Mouse (Mus musculus): ENCODE measurements around the gene Cplx3.

Cplx3 gene

DNA sequence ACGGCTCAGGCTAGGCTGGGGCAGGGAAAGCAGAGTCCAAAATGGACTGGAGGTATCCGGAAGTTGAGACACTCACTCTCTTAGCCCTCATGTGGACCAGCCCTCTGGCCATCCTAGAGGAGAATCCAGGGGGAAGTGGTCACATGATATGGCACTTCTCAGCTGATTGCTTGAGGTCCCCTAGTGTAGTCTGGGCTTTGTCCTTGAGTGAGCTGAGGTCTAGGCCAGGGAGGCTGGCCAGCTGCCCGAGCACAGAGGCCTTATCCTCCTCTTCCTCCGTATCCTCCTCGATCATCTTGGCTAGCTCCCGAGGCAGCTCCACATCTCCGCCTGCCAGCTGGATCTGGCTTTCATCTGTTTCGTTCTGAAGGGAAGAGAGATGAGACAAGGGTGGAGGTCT lies 4.0 kb downstream of the Cplx3 start:
- DNase-seq (ENCODE audit: extremely low read depth, low read depth, low spot score): no peak

DNA sequence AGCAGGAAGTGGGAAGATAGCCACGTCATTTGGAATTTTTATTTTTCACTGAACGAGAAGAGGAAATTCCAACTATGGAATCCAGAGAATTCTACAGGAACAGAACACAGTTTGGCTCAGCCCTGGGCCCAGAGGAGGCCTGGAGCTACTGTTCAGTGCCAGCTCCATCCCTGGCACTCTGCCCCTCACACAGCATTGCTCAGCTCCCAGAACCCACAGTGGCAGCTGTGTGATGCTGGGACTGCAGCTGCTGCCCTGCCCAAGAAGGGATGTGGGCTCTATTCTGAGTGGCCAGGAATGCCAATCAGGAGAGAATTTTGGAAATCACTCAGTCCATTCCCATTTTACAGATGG lies 4.8 kb downstream of the Cplx3 start:
- no peak for DNase-seq (ENCODE audit: extremely low read depth, low read depth, low spot score)

DNA sequence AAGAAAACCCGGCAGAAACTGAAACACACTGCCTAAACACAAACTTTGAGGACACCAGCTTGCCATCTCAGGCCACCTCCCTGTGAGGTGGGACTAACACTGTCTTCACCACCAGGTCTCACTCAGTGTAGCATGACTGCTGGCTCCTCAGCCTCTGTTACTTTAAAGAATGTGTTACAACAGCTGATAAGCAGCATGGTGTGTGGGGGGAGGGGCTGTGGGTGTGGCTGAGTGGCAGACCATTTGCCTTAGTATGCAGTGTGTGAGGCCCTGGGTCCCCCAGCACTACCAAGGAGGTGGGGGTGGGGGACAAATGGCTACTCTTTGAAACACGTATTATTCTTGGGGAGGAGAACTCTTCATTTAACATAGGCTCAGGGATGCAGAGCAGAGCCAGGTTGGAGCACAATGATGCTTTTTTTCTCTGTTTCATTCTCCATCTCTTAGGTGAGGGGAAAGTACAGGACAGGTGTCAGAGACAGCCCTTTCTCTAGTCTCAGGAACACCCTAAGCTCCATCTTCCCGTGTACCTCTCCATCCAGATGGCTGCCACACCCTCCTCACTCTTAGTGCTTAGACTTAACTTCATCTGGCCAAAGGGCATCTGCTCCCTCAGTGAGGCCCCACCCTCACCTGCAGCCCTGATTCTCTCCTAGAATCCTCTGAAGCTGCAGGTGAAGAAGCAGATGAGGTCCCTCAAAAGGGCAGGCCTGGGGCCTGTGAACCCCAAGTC lies 5.3 kb downstream of the Cplx3 start:
- no peak for DNase-seq (ENCODE audit: extremely low read depth, low read depth, low spot score)

DNA sequence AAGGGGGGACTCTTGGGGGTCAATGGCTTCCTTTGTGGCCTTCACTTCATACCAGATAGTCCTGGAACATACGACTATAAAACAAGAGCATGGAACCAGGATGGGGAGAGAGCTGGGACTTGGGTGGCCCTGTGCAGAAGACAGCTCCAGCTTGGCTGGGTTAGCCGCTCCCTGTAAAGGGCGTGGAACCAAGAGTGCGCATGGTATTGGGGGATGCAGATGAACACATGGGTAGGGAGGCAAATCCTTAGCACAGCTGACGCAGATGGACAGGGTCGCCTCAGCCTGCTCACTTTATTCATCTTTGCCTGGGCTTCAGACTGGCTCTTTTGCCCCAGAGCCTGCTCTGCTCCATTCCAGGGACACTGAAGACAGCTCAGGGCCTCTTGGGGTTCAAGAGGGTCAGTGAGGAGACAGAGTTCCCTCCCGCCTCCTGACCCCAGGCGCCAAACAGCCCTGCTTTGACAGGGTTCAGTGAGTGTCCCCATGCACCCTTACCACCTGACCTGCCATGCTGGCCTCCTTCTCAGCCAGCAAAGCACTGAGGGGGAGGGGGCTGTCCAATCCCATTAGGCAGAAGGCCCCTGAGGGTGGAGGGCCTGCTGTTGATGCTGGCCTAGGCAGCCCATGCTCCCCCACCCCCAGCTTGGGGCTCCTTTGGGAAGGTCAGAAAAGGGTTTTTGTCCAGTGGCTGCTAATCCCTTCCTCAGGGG lies 7.1 kb downstream of the Cplx3 start:
- no peak for DNase-seq (ENCODE audit: extremely low read depth, low read depth, low spot score)

DNA sequence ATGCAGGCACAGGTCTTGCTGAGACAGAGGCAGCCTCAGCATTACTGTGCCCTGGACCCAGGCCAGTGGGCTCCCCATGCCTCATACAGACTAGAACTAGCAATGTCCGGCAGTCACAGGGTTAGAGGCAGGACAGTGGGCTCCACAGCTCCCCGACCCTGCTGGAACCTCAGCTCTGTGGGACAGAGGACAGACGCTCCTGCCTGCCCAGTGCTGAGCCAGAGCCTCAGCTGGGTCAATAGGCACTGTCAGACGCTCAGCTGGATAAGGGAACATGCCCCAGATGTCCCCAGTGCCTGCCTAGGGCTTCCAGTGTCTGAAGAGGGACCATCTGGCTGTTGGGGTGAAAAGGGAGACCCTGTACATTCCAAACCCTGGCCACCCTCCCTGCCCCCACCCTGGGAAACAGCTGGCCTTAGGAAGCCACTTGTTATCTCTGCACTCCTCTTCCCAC lies 8.1 kb downstream of the Cplx3 start:
- DNase-seq (ENCODE audit: extremely low read depth, low read depth, low spot score): no peak

DNA sequence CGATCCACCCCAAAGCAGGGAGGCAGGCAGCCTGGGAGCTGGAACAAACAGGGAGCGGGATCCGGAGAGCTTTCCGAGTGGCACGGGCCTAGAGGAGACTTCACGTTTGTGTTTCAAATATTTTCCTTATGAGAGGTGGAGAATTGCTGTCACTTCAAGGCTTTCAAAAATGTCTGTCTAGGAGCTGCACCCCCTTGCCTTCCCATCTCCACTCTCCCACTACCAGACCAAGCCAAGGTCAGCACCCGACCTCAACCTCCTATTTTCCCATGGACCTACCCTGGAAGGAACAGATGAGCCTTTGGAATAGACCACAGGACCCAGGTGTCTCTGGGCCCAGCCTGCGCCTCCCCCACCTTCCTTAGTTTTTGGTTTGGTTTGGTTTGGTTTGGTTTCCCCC lies 8.8 kb downstream of the Cplx3 start:
- no peak for DNase-seq (ENCODE audit: extremely low read depth, low read depth, low spot score)

DNA sequence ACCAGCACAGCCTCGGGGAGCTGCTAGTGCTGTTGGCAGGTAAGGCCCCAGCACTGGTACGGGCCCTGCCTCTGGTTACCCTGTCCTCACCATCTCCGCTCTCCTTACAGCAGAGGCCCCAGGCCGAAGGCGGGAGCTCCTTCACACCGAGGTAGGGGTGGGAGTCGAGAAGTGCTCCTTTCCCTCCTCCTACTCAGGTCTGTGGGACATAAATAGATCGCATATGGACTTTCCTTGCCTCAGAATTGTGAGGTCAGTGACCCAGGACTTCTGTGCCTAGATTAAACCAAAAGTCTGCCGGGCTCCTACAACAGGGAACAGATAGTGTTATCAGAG lies 11.9 kb downstream of the Cplx3 start:
- DNase-seq (ENCODE audit: extremely low read depth, low read depth, low spot score): no peak

DNA sequence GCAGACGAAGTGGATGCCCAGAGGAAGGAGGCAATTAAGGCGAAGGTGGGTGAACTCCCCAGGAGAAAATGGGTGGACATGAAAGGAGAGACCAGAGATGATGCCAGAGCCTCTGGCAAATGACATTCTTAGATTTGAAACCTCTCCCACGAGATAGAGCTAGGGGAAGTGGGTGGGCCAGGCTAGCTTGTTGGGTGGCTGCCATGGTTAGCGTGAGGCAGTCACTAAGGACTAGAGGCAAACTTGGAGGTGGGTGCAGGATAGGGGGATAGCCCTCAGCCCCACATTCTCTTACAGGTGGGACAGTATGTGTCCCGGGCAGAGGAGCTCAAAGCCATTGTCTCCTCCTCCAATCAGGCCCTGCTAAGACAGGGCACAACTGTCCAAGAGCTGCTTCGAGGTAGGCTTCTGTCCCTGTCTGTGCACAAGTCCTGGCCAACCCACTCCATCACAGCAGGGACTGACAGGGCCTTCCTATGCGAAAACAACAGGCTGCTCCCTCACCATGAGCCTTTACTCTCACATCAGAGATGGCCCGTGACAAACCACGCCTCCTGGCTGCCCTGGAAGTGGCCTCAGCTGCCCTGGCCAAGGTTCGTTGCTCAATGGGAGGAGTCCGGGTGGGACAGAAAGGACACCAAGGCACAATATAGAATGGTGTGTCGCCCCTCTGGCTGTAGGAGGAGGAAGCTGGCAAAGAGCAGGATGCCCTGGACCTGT lies 12.5 kb downstream of the Cplx3 start:
- no peak for DNase-seq (ENCODE audit: extremely low read depth, low read depth, low spot score)

DNA sequence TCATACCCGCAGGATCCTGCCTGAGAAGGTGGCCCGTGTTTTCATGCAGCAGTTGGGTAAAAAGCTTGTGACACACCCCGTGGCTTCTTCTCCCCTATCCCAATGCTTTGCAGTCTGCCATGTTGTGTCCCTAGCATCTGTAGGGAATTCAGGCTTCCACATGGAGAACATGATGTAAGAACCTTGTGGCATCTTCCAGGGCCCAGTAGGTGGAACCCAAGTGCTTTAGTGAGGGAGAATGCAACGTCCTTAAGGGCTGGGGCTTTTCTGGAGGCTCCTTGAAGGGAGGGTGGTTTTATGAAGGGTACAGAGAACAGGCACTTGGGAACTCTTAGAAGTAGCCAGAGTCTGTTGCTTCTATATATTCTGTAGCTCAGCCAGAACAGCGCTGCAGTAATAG lies 15.4 kb downstream of the Cplx3 start:
- DNase-seq (ENCODE audit: extremely low read depth, low read depth, low spot score): no peak

DNA sequence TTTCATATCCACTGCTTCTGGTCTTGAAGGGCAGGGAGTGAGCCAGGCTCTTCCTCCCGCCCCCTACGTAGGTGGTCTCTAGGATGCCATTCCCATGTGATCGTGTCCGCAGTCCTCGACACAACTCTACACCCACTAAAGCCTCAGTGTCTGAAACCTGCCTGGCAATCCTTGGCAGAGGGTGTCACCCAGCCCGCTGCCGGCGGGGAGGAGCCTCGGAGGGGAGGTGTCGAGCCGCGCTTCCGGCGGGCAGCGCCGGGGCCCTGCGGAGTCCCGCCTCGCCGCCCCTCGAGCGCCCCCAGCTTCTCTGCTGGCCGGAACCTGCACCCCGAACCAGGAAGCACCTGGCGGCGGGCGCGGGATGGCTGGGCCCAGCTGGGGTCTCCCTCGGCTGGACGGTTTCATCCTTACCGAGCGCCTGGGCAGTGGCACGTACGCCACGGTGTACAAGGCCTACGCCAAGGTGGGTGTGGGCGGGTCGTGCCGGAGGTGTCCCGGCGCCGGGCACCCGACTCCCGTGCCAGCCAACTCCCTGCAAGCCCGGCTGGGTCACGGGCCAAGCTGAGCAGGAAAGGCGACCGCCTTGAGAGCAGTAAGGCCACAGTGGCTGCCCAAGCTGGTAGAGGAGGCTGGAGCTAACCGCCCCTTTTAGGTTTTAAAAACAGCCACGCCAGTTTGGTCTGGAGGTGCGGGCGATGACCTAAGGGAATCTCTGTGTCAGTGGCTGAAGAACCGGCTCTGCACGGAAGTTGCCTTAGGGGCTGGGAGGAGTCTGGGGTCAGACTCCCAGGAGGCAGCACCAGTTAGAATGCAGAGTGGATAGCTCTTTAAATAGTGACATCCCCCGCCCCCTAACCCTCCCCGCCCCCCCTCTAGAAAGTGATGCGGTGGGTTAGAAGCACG lies 16.6 kb downstream of the Cplx3 start, which contains the start of gene Ulk3:
Gene Ulk3 (plus strand): TSS at position 229 of the 903 bp plus-strand sequence.
- no peak for DNase-seq (ENCODE audit: extremely low read depth, low read depth, low spot score)

DNA sequence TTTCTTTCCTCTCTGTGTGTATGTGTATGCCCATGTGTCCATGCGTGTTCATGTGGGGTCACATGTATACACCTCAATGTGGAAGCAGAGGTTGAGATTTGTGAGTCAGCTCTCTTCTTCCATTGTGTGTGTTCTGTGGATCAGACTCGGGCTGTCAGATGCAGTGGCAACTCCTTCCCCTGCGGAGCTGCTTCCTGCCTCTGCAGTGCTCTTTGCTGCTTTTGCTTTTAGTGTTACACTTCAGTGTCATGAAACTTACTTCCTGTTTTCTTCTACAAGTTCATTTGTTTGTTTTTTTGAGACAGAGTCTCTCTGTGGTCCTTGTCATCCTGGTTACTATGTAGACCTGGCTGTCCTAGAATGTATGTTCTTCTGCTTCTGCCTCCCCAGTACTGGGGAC lies 21.1 kb downstream of the Cplx3 start:
- DNase-seq (ENCODE audit: extremely low read depth, low read depth, low spot score): no peak

DNA sequence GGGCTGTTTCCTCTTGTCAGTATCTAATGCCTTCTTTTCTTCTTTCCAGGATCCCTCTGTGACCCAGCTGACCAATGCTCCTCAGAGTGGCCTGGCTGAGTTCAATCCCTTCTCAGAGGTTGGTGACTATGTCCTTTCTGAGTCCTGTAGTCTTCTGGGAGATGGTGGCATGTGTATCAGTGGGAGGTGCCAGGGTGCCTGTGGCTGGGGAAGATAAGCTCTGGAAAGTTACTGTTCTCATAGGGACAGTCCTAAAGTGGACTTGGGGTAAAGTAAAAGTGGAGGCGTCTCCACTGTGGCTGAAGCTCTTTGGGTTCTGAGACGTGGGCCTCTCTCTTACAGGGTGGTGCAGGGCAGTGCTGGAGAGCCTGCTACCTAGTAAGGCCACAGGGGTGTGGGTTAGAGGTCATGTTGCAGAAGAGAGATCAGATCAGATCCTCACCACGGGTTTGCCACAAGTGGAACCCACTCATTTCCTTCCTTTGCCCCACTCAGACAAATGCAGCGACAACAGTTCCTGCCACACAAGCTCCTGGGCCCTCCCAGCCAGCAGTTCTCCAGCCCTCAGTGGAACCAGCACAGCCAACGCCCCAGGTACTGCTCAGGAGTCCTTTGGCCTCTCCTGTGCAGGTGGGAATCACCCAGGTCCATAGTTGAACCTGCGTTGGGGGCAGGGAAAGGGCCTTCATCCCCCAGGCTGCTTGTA lies 28.8 kb downstream of the Cplx3 start:
- no peak for DNase-seq (ENCODE audit: extremely low read depth, low read depth, low spot score)

DNA sequence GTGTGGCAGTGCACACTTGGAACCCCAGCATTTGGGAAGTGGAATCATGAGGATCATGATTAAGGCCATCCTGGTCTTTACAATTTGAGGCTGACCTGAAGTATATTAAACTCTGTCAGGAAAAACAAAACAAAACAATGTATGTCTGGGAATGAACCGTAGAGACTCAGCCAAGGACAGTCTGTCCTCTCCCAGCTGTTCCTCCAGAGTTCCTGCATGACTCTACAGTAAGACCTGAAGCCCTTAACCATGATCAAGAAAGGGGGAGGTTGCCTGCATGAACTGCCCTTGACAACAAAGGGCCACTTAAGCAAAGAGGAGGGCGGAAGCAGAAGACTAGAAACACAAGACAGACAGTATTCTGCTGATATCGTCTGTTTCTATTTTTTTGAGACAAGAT lies 30.5 kb downstream of the Cplx3 start:
- no peak for DNase-seq (ENCODE audit: extremely low read depth, low read depth, low spot score)

DNA sequence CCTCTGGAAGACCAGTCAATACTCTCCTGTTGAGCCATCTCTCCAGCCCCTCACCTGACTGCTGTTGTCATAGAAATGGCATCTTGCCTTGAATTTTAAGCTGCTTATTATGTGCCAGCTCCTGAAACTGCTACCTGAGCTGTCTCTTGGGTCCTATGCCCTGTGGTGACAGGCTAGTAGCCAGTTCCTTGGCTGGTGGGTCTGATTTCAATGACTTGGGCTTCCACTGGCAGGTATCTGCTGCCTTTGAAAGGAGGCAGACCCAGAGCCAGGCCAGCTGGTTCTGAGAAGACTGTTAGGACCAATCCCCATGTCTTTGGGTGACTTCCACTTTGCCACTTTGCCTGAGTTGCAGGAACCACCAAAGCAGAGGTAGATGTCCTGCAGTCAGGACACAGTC lies 31.7 kb downstream of the Cplx3 start:
- DNase-seq (ENCODE audit: extremely low read depth, low read depth, low spot score): no peak

DNA sequence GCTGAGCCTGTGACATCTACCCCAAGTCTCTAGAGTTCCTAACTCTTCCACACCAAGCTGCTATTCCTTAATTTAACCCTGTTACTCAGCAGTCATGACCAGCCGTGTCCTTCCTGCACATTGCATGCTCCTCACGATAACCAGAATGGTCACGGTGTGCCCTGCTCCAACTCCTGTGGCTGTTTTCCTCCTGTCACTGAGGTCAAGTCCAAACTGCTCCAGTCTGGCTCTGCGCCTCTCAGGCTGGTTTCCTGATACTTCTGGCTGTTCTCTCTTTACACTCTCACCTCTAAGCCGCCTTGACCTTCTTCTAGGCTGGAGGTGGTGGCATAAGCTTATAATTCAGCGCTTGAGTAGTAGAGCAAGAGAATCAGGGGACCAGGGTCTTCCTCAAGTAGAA lies 37.6 kb downstream of the Cplx3 start:
- no peak for DNase-seq (ENCODE audit: extremely low read depth, low read depth, low spot score)

DNA sequence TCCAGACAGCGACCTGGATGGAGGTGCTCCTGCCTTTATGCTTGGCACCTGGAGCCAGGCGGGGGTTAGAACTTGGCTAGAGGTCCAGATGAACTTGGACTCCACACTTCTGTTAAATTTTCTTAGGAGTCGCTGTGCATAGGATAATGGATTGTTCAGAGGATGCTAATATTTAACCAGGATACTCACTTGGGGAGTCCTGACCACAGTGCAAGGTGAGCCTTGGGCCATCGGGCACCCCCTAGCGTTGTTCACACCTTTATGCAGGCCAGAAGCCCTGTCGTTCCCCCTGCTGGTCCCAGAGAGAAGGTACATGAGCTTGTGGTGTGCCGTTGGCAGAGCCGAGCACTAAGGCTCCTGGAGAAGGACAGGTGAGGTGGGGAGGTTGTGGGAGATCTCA lies 39.2 kb downstream of the Cplx3 start:
- DNase-seq (ENCODE audit: extremely low read depth, low read depth, low spot score): no peak

DNA sequence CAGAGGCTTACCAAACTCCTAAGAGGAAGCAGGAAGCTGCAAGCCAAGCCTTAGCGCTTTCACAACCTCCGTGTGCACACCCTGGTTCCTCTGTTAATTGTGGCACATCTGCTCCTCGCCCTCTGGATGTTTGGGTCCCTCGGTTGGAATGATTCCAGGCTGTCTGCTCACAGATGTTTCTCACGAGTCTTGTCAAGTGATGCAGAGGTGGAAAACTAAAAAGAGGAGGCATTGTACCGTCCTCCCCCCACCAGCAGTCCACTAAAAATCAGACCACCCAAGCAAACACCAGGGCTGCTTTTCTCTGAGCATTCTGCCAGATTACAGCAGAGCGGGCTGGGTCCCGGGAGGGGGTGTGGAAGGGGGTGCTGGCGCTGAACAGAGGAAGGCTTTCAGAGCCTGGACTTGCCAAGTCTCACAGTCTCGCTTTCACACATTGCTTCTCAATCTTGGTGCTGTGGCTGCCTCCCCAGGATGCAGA lies 40.3 kb downstream of the Cplx3 start:
- no peak for DNase-seq (ENCODE audit: extremely low read depth, low read depth, low spot score)

DNA sequence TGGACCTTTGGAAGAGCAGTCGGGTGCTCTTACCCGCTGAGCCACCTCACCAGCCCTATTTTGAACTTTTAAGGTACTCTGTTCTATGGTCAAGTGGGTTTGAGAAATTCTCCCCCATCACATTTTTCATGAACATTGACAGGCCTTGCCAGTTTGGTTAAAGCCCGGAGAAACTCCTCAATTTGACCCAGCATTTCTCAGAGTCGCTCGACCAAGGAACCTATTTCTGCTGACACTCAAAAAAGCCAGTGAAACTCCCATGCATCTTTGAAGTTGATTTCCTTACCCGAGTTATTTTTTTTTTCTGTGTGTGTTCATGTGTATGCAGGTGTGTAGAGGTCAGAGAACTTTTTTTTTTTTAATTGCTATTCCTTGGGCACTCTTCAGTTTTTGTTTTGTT lies 41.5 kb downstream of the Cplx3 start:
- no peak for DNase-seq (ENCODE audit: extremely low read depth, low read depth, low spot score)

DNA sequence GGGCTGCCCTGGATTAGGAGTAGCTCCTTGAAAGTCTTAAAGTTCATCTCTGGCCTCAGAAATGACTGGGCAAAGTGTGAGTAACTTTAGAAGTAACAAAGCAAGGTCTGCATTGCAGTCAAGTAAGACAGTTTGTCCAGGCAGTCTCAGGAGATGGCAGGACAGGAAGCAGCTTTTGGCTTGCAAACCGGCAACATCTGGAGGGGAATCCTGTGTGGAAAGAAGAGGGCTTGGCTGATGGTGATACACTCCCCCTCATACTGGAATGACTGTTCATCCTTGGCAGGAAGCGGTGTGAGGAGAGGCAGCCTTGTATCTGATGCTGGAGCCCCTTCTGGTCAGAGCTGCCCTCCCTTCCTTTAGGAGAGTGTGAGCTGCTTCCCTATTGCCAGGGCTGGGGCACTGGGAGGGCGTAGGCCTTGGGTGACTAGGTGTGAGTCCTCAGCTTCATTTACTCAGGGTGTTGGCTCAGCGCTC lies 43.1 kb downstream of the Cplx3 start:
- no peak for DNase-seq (ENCODE audit: extremely low read depth, low read depth, low spot score)

DNA sequence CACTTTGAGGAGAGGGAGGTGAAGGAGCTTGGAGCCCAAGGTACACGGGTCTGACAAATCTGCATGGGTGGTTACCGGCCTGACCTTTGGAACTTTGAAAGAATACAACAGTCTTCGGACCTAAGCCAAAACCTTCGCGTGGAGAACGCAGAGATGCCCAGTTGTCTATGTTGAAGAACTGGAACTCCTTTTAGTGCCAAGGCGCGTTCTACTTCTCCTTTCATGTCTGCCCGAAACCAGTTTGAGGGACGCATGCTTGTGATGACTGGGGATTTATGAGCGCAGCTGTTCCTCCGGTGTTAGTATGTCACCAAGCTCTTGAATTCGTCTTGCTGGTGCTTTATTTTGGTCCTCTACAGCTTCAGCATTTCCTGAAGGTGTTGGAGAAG lies 44.4 kb downstream of the Cplx3 start:
- DNase-seq (ENCODE audit: extremely low read depth, low read depth, low spot score): no peak
